Mouse (Mus musculus) cortical plate, adult 2 months (tissue): Measurements from ENCODE around the gene Rab25. TPM values are rescaled to one million over a fixed set of nuclear protein-coding genes. Genes with fewer than 3 reads are reported as not detected.
A peak's percentile ranks its signal among the peaks of the same experiment; 100 is the strongest.

Experiments
- H3K27ac ChIP-seq: fragments of 200-500 bp; 2 replicates; pipeline ENCODE4 v1.5.1; 2012; ENCODE audit warnings: low read length, control low read depth, inconsistent platforms; ENCODE audit not compliant: insufficient read depth
- H3K4me1 ChIP-seq: fragments of 200-500 bp; 2 replicates; pipeline ENCODE4 v1.6.1; 2011; ENCODE audit warnings: low read length; ENCODE audit not compliant: control insufficient read depth, insufficient read depth
- H3K4me3 ChIP-seq: fragments of 200-500 bp; 2 replicates; pipeline ENCODE4 v1.5.1; 2011; ENCODE audit warnings: mild to moderate bottlenecking, low read length, control low read depth; ENCODE audit not compliant: insufficient read depth
- CTCF ChIP-seq: fragments of 200-500 bp; IDR thresholded peaks from 2 replicates; pipeline ENCODE4 v1.5.1; 2011; ENCODE audit warnings: mild to moderate bottlenecking, control low read depth, low read length; ENCODE audit not compliant: insufficient read depth; ENCODE audit errors: extremely low read depth
- POLR2A ChIP-seq: fragments of 200-500 bp; IDR thresholded peaks from 2 replicates; pipeline ENCODE4 v1.6.1; 2011; ENCODE audit warnings: mild to moderate bottlenecking, low read length, control low read depth; ENCODE audit not compliant: insufficient read depth; ENCODE audit errors: extremely low read depth
- polyA plus RNA-seq: library from polyadenylated mRNA; depleted of rRNA; stranded (reverse); fragments of >200 nt; gene quantifications from 2 replicates; pipeline ENCODE4 v1.2.3, GENCODE M21; 2012

Gene Rab25
- polyA plus RNA-seq, 1 experiment, result 0.13 TPM

DNA sequence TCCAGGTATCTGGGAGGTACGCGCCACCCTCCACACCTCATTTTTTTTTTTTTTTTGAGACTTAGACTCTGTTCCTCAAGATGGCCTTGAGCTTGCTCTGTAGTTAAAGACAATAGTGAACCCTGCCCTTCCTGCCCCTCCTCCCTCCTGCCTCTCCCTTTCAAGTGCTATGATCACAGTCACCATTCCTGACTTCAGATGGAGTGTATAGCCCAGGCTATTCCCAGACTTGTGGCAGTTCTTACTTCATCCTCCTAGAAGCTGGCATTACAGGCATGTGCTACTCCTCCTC lies 33.1 kb downstream of the Rab25 start:
- Histone ChIP-seq H3K27ac (no peak overlapping the region), H3K4me3 (no peak overlapping the region), H3K4me1 (no peaks in the 10 kb centered on the region)
- TF ChIP-seq CTCF (no peak), POLR2A (no peak)

- TF ChIP-seq POLR2A (no peak), CTCF (no peak)
- H3K4me3 ChIP-seq, result no peak overlapping the region
- no peak overlapping the region for H3K27ac ChIP-seq
- no peaks in the 10 kb centered on the region for H3K4me1 ChIP-seq
Measured at GRCm38 (mm10) chr3:88514231-88515094, 33.6 kb downstream of the Rab25 start.

GRCm38 (mm10) chr3:88513546-88514115 lies 34.5 kb downstream of the Rab25 start:
- Histone ChIP-seq H3K4me1 (no peaks in the 10 kb centered on the region), H3K27ac (no peak overlapping the region), H3K4me3 (no peak overlapping the region)
- TF ChIP-seq CTCF (no peak), POLR2A (no peak)

GRCm38 (mm10) chr3:88512896-88513545 lies 35.1 kb downstream of the Rab25 start:
- H3K4me1 ChIP-seq, result no peaks in the 10 kb centered on the region
- no peak overlapping the region for H3K4me3 ChIP-seq
- TF ChIP-seq CTCF (no peak), POLR2A (no peak)
- H3K27ac ChIP-seq, result no peak overlapping the region

DNA sequence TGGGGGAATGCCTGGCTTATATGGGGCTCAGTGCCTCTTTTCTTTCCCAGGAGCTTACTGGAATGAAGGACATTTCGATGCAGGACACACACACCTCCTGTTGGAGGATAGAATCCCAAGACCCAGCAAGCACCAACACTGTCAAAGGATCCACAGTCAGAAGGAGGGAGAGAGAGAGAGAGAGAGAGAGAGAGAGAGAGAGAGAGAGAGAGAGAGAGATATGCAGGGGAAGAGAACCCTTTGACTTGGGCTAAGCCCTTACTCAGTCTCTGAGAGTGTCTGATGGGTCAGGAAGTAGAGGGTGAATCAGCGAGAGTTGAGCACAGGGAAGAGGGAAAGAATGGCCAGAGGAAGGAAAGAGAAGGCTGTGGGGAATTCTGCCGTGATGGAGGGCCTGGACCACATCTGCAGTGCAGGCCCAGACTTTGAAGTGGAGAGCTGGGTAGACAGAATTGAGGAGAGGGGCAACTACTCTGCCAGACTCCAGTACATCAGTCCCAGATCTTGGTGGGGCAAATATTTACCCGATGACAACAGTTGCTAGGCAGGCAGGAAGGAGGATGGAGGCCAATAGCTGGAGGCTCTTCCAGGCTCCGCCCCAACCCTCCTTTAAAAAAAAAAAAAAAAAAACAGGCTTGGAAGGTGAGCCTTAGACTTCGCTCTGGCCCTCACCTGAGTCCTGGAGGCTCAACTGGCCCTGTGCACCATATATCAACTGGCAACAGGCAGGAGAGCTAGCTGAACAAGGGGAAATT lies 35.8 kb downstream of the Rab25 start:
- Histone ChIP-seq H3K27ac (no peak overlapping the region), H3K4me3 (no peak overlapping the region), H3K4me1 (no peaks in the 10 kb centered on the region)
- no peak for TF ChIP-seq CTCF
- TF ChIP-seq POLR2A, result no peak

DNA sequence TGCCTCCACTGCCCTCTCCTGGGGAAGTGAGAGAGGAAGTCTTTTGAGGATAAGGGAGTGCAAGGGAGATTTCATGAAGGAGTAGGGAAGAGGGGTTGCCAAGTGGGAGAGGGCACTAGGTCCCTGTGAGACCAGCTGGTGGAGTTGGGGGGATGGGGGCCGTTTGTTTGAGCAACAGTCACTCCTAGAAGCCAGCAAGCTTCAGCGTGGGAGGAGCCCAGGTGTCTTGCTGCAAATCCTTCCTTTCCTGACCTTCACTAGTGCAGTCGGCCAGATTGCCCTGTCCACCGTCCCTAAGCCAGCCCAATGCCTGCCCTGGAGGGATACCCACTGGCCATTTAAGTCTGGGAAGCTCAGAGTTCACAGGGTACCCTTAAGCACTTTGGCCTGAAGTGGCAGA lies 36.5 kb downstream of the Rab25 start:
- Histone ChIP-seq H3K27ac (no peak overlapping the region), H3K4me1 (no peaks in the 10 kb centered on the region), H3K4me3 (no peak overlapping the region)
- no peak for TF ChIP-seq CTCF
- no peak for TF ChIP-seq POLR2A

GRCm38 (mm10) chr3:88510421-88511289 lies 37.4 kb downstream of the Rab25 start:
- TF ChIP-seq CTCF, result no peak
- no peak for TF ChIP-seq POLR2A
- peak overlapping the region; percentile 40; the same call in 1 of the 2 replicates for H3K4me3 ChIP-seq
- H3K4me1 ChIP-seq, result no peaks in the 10 kb centered on the region
- no peak overlapping the region for H3K27ac ChIP-seq

DNA sequence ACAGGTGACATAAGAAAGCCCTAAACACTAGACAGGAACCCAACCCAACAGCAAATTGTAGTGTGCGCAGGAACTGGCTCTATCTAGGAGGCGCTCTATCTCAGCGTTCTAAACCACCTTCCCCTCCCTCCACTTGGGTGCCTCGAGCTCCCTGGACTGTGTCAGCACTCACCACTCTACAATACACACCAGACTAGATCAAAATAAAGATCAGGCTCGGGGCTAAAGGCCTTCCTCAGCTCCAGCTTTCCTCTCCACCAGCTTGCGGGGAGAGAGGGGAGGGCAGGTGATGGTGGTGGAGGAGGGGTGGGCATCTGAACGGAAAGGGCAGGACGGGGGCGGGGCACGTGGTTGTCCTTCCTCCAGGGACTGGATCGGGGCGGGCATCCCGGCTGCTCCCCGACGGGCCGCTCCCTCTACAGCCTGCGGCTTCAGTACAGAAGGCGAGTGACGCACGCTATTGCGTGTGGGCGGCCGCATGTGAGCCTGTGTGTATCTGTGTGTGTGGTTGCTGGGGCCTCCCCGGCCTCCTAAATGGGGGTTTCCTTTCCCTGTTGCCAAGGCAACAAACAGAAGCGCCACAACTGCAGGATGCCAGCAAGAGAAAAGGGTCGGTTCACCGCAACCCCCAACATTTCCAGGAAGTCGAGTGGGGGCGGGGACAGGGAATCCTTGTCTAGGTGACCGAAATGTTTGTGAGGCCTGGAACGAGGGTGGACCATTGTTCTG lies 38.2 kb downstream of the Rab25 start, which contains the start of gene Lmna:
Gene Lmna, minus strand, starts transcription at position 265 of the 729 bp plus-strand sequence.
- TF ChIP-seq POLR2A, result no peak
- peak; percentile 8; the same call in 1 of the 2 replicates for TF ChIP-seq CTCF
- H3K4me1 ChIP-seq, result no peaks in the 10 kb centered on the region
- no peak within 1 kb of the TSS; the same call in 1 of the 2 replicates for H3K27ac ChIP-seq
- H3K4me3 ChIP-seq, result peak within 1 kb of the TSS; percentile 40
